Mouse (Mus musculus): ENCODE measurements around the gene Ear2. TPM values are rescaled to one million over a fixed set of nuclear protein-coding genes. Genes with fewer than 3 reads are reported as not detected.
"Not testable (repeated sequence)": the region's sequence is repeated elsewhere in the genome, so short reads cannot be mapped to it uniquely, and the experiment has no call there.

Ear2 gene
- 1 to 10 TPM in 1 of 2 experiments, under 1 TPM in 1; 0.42 to 1.2 TPM for total RNA-seq (2021)
- long read RNA-seq, experiment 1 = 0 reads
- long read RNA-seq, experiment 2 = 0 reads

DNA sequence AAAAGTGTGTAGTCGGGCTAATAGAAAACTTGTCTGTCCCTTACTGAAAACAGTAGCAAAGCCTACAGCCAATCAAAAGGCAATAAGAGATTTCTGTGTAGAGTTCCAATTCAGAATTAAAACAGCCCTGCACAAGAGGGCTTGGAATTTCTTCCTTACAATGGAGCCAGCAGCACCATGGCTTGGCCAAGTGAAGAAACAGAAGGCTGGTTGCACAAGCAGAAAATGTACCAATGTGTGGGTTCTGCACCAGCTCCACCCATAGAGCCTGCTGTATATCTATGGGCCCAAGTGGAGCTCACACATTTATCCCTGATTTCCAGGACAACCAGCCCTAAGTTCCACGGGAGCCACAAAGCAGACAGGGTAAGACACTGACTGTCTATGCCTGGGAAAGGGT lies at the start of gene Ear2:
Gene Ear2, plus strand, starts transcription at position 301 of the 400 bp plus-strand sequence.
- not testable (repeated sequence) for DNase-seq (ENCODE audit: low spot score in 2 of 2)

- not testable (repeated sequence) for DNase-seq (ENCODE audit: low spot score in 2 of 2)
Measured at GRCm38 (mm10) chr14:44067879-44068278, 34.6 kb upstream of the Ear2 start.

GRCm38 (mm10) chr14:44070595-44070994 lies 31.9 kb upstream of the Ear2 start:
- DNase-seq (ENCODE audit: low spot score in 2 of 2) = not testable (repeated sequence)

GRCm38 (mm10) chr14:44077785-44078341 lies 24.6 kb upstream of the Ear2 start:
- DNase-seq (ENCODE audit: low spot score in 2 of 2) = not testable (repeated sequence)

DNA sequence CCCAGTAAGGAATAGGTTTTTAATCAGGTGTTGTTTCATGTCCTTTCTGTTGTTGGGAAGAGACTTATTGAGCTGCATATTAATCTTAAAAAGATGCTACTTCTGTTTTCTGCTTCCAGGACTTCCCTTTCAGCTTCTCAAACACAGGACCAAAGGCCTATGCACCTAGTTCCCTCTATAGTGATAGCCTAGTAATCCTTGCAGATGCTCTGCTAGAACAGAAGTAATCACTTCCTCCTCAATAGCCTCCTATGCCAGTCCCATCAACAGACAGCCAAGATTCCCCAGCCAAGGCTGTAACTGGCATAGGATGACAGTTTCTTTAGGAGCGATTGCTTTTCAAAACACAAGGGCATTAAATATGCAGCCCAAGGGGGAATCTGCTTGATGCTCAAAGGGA lies 15.9 kb upstream of the Ear2 start:
- DNase-seq (ENCODE audit: low spot score in 2 of 2) = not testable (repeated sequence)

- not testable (repeated sequence) for DNase-seq (ENCODE audit: low spot score in 2 of 2)
Measured at GRCm38 (mm10) chr14:44087535-44087934, 14.9 kb upstream of the Ear2 start.

- not testable (repeated sequence) for DNase-seq (ENCODE audit: low spot score in 2 of 2)
Measured at GRCm38 (mm10) chr14:44091524-44091923, 10.9 kb upstream of the Ear2 start.

DNA sequence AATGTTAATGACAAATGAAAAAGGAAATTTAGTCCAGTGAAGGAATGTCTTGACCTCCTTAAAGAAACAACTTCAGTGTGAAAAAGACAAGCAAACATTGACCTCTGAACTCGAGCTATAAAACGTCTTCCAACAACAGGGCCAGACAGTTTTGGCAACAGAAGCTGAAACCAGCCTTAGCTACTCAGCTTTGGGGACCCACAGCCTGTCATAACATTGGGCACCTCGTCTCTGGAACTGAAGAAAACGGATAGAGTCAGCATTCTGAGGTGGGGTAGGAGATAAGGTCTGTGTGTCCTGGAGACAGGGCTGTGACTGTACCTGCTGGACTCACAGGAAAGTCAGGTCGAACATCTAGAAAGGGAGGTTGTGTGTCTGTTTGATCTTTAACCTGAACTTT lies 8.0 kb upstream of the Ear2 start:
- not testable (repeated sequence) for DNase-seq (ENCODE audit: low spot score in 2 of 2)

GRCm38 (mm10) chr14:44100030-44100429 lies 2.4 kb upstream of the Ear2 start:
- not testable (repeated sequence) for DNase-seq (ENCODE audit: low spot score in 2 of 2)

DNA sequence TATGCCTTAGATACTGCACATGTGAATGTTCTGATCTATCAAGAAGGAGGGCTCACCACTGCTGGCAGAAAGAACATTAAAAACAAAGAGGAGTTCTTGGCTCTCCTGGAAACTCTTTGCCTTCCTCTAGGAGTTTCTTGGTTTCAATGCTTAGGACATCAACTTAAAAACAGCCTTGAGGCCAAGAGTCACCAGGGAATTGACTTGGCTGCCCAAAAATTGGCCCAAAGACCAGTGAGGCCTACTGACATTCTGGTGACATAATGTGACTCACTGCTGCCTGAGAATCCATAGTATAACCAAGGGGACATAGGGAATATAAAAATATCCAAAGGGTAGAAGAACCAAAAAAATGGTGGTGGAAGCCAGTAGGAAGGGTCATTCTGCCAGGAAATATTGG lies 8.5 kb downstream of the Ear2 start:
- no peak for DNase-seq (ENCODE audit: low spot score in 2 of 2)

DNA sequence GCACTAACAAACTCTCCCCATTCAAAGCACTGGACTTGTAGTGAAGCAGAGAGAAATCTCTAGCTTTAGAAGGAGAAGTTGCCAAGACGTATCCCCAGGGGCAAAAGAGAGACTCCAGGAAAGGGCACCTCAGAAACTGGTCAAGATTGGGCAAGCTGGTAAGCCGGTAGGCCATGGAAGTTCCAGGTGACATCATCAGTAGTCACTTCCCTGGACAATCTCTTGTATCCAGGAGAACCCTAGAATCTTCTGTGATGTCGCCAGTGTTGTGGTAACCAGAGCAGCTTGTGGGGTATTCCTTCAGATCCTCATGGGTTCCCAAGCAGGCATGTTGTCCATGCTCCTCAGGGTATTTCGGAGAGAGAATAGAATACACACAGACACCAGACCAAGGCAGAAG lies 21.1 kb downstream of the Ear2 start, which contains the start of gene Gm3327:
Gene Gm3327, plus strand, starts transcription at position 301 of the 400 bp plus-strand sequence.
- DNase-seq (ENCODE audit: low spot score in 2 of 2) = not testable (repeated sequence)

Other genes starting within 250 kb of the Ear2 start
- not detected for gene Ear1, start 227.1 kb upstream of the Ear2 start, total RNA-seq (2021)
- gene Ear10, start 179.1 kb upstream of the Ear2 start, total RNA-seq (2021) = not detected
- gene Gm8113, start 177.3 kb upstream of the Ear2 start, total RNA-seq (2021) = under 1 TPM; 0.12 to 0.44 TPM
- gene Ang5, start 145.6 kb upstream of the Ear2 start, total RNA-seq (2021) = not detected
- gene Ang6, start 100.4 kb upstream of the Ear2 start, total RNA-seq (2021) = not detected
- gene Gm3327, start 21.2 kb downstream of the Ear2 start, total RNA-seq (2021) = not detected
- gene Gm8212, start 95.0 kb downstream of the Ear2 start, total RNA-seq (2021) = not detected
- not detected for gene 4930503E14Rik, start 110.6 kb downstream of the Ear2 start, total RNA-seq (2021)
- not detected for gene Gm8220, start 182.9 kb downstream of the Ear2 start, total RNA-seq (2021)
- gene Gm5930, start 235.9 kb downstream of the Ear2 start, total RNA-seq (2021) = not detected

Measured in gastrocnemius, postnatal 4 days (tissue).